Mouse (Mus musculus) testis, adult 2 months (tissue): ENCODE measurements around the gene Nfatc3.

Source experiments
- CTCF ChIP-seq: fragments of 200-500 bp; IDR thresholded peaks from 2 replicates; pipeline ENCODE4 v1.5.1; 2012; ENCODE audit warnings: low read depth, mild to moderate bottlenecking, inconsistent platforms, low read length, moderate library complexity; ENCODE audit not compliant: control insufficient read depth, insufficient read depth, insufficient replicate concordance
- POLR2A ChIP-seq: fragments of 200-500 bp; IDR thresholded peaks from 2 replicates; pipeline ENCODE4 v1.6.1; 2012; ENCODE audit warnings: low read depth, mild to moderate bottlenecking, inconsistent platforms, low read length, moderate library complexity; ENCODE audit not compliant: control insufficient read depth

- TF ChIP-seq CTCF (no peak), POLR2A (no peak)
These were observed 64.8 kb downstream of the Nfatc3 start for GRCm38 (mm10) chr8:106123443-106123842.
